Mouse (Mus musculus) kidney, postnatal 0 days (tissue): ENCODE results near the gene Tmem100. TPM values are rescaled to one million over a fixed set of nuclear protein-coding genes. Genes with fewer than 3 reads are reported as not detected.

ENCODE experiments used
- ATAC-seq: fragments of 200-750 bp; cut with Nextera tagmentation; replicated peaks from 2 replicates; pipeline ENCODE4 v1.8.0; 2017; ENCODE audit warnings: low read depth, moderate number of reproducible peaks, moderate TSS enrichment, moderate library complexity; ENCODE audit not compliant: low FRiP score
- DNase-seq: peaks from one replicate; pipeline ENCODE4 v3.0.0-alpha.2; 2016; ENCODE audit warnings: low spot score
- H3K27ac ChIP-seq: fragments of 300-500 bp; sonication (generic); 2 replicates; pipeline ENCODE4 v1.5.1; 2014; ENCODE audit warnings: mild to moderate bottlenecking
- H3K27me3 ChIP-seq: fragments of 300-500 bp; sonication (generic); 2 replicates; pipeline ENCODE4 v1.6.1; 2014; ENCODE audit warnings: low read length, mixed read lengths; ENCODE audit not compliant: insufficient read depth
- H3K36me3 ChIP-seq: fragments of 300-500 bp; sonication (generic); 2 replicates; pipeline ENCODE4 v1.6.1; 2014; ENCODE audit warnings: low read length, mixed read lengths; ENCODE audit not compliant: insufficient read depth
- H3K4me1 ChIP-seq: fragments of 300-500 bp; sonication (generic); replicated peaks from 2 replicates; pipeline ENCODE4 v1.6.1; 2014; ENCODE audit warnings: antibody characterized with exemption, low read length, mixed read lengths; ENCODE audit not compliant: insufficient read depth
- H3K4me2 ChIP-seq: fragments of 300-500 bp; sonication (generic); 2 replicates; pipeline ENCODE4 v1.6.1; 2014; ENCODE audit warnings: mild to moderate bottlenecking, low read length, moderate library complexity, mixed read lengths
- H3K4me3 ChIP-seq: fragments of 300-500 bp; sonication (generic); replicated peaks from 2 replicates; pipeline ENCODE4 v1.5.1; 2014; ENCODE audit warnings: low read depth, low read length
- H3K9ac ChIP-seq: fragments of 300-500 bp; sonication (generic); 2 replicates; pipeline ENCODE4 v1.6.1; 2014; ENCODE audit warnings: low read depth, low read length
- H3K9me3 ChIP-seq: fragments of 300-500 bp; sonication (generic); replicated peaks from 2 replicates; pipeline ENCODE4 v1.6.1; 2016; ENCODE audit warnings: low read length, inconsistent platforms, mixed read lengths
- CTCF ChIP-seq: IDR thresholded peaks from 2 replicates; pipeline ENCODE4 v1.5.1; 2016; ENCODE audit warnings: antibody characterized with exemption, low read depth, mild to moderate bottlenecking, moderate library complexity
- WGBS: fragments of 180-500 bp; shearing (Covaris S2); extraction: QIAGEN DNeasy Blood & Tissue Kit; methylation state at CpG from one replicate; pipeline ENCODE4 v1.1.7; 2014; 5-methylcytosine and 5-hydroxymethylcytosine counted together
- polyA plus RNA-seq: library from polyadenylated mRNA; unstranded; fragments of >200 nt; fragmentation: Nextera tagmentation; extraction: Ambion mirVana; gene quantifications from 2 replicates; pipeline ENCODE4 v1.2.1, GENCODE M21; 2015

Gene Tmem100
- polyA plus RNA-seq, 1 experiment from 2014 or later, result 37.3 TPM

DNA sequence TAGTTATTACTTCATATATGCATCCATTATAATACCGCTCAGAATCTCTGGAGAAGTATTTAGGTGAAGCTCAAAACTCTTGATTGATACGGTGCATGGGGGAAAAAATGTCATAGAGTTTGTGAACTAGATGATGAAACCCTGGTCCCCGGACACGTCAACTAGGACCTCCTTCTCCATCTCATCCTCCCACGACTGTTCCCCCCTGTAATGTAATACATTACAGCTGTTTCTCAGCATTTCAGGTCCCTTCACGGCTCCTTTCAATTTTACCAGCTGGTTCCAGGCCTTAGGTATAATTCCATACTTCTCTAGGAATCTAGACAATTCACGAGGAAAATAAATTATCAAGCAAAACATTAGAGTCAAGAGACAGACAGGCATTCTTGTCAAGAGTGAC, 22.6 kb downstream of the Tmem100 start:
- H3K9ac ChIP-seq, result no peak overlapping the region
- no peak overlapping the region for H3K27ac ChIP-seq
- no peak for TF ChIP-seq CTCF
- no peaks in the 10 kb centered on the region for H3K9me3 ChIP-seq
- H3K4me3 ChIP-seq, result no peak overlapping the region
- no peaks in the 10 kb centered on the region for H3K27me3 ChIP-seq
- DNase-seq (no peak), ATAC-seq (no peak)
- no peaks in the 10 kb centered on the region for H3K36me3 ChIP-seq
- H3K4me2 ChIP-seq, result no peak overlapping the region
- no peaks in the 10 kb centered on the region for H3K4me1 ChIP-seq
- WGBS, result 47% methylated on average over 7 of the region's 7 CpGs

DNA sequence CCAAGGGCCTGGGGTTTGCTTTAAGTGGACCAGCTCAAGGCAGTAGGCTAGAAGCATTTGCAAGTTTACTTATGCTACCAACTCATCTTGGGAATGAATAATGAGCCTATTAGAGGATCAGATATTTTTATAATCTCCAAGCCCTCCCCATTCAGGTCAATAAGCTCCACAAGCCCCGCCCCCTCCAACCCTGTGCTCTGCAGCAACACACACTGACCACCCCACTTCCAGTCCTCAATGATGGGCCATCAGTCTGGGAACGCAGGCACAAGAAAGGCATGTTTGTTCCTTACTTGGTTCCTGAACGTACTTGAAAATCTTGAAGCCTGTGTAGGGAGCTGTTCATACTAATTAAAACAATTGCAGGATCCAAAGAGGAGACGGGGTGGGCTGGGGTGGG, 23.7 kb downstream of the Tmem100 start:
- ATAC-seq (no peak), DNase-seq (no peak)
- Histone ChIP-seq H3K9me3 (no peaks in the 10 kb centered on the region), H3K27me3 (no peaks in the 10 kb centered on the region), H3K4me2 (no peak overlapping the region), H3K4me3 (no peak overlapping the region), H3K27ac (no peak overlapping the region), H3K9ac (no peak overlapping the region), H3K4me1 (no peaks in the 10 kb centered on the region), H3K36me3 (no peaks in the 10 kb centered on the region)
- 66% methylated on average over 4 of the region's 4 CpGs for WGBS
- TF ChIP-seq CTCF, result no peak

DNA sequence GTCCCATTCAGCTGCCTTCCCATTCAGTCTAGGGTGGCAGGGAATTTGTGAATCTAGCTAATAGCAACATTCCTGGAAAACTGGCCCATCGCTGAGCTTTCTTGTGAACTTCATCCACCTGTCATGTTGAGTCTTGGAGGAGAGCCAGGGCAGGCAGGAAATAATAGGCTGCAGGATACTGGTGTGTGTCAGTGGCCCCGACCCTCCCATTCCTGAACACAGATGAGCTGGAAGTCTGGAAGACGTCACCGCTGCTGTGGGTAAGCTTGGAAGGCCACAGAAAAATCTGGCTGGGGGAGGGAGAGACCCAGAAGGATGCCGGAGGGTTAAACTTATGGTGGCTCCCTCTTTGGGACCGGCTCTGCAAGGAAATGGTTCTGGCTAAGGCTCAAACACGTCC, 24.3 kb downstream of the Tmem100 start:
- H3K27ac ChIP-seq, result no peak overlapping the region
- H3K9ac ChIP-seq, result no peak overlapping the region
- 38% methylated on average over 7 of the region's 7 CpGs for WGBS
- no peaks in the 10 kb centered on the region for H3K4me1 ChIP-seq
- TF ChIP-seq CTCF, result no peak
- no peaks in the 10 kb centered on the region for H3K27me3 ChIP-seq
- no peaks in the 10 kb centered on the region for H3K36me3 ChIP-seq
- ATAC-seq, result no peak
- no peaks in the 10 kb centered on the region for H3K9me3 ChIP-seq
- no peak overlapping the region for H3K4me2 ChIP-seq
- peak; percentile 49 for DNase-seq
- H3K4me3 ChIP-seq, result no peak overlapping the region

DNA sequence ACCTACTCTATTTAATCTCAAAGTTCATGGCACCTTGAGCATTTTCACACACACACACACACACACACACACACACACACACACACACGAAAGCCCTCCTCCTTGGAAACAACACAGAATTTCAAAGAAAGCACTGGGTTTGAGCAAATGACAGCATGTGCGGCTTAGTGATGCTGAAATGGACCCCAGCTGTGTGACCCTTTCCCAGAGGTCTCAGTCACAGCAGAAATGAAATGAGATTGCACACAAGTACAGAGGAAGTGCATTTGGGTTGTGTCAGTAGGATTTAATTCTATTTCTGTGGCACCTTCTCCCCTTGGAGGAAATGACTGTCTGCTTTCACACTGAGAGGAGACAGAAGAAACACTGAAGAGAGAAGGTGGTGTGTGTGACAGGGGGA, 26.9 kb downstream of the Tmem100 start:
- no peaks in the 10 kb centered on the region for H3K9me3 ChIP-seq
- H3K27ac ChIP-seq, result no peak overlapping the region
- no peak for ATAC-seq
- H3K4me1 ChIP-seq, result no peaks in the 10 kb centered on the region
- no peaks in the 10 kb centered on the region for H3K36me3 ChIP-seq
- H3K9ac ChIP-seq, result no peak overlapping the region
- peak; percentile 38 for DNase-seq
- H3K4me3 ChIP-seq, result no peak overlapping the region
- H3K27me3 ChIP-seq, result no peaks in the 10 kb centered on the region
- H3K4me2 ChIP-seq, result no peak overlapping the region
- WGBS, result 44% methylated on average over 2 of the region's 2 CpGs
- TF ChIP-seq CTCF, result no peak

DNA sequence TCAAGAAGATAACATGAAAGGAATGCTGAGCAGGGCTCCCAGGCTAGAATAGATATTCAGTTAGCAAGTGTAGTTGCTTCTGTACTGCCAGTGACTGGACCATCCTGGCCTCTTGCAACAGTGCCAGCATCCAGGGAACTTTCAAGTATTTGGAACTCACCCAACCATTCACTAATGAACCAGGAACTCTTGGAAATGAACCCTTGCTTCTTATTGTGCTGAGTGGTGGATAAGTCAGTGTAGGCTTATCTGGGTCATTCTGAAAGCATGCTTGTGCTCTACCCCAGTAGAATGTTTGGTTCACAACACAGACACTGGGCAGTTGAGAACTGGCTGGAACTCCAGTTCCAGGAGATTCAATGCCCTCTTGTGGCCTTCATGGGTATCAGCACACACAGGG, 29.1 kb downstream of the Tmem100 start:
- DNase-seq, result no peak

DNA sequence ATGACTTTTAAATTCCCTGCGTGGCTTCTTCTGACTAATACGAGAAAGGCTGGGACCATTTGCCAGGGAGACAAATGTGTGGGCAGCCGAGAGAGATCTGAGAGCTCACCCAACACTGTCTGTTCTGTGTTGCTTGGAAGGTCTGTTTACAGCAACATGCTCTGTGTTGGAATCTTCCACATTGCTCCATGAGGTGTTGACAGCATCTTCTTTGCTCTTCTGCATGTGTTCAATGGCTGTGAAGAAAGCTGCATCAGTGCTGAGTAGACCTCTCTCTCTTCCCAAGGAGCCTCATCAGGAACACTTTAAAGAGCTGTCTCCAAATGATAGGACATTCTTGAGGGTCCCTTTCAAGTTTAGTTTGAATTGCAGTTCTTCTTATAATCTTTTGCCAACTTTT, 32.5 kb downstream of the Tmem100 start:
- ATAC-seq (no peak), DNase-seq (no peak)
- no peak overlapping the region for H3K4me2 ChIP-seq
- no peak overlapping the region for H3K9ac ChIP-seq
- H3K4me1 ChIP-seq, result no peaks in the 10 kb centered on the region
- TF ChIP-seq CTCF, result no peak
- no peaks in the 10 kb centered on the region for H3K36me3 ChIP-seq
- no peak overlapping the region for H3K4me3 ChIP-seq
- H3K27ac ChIP-seq, result no peak overlapping the region
- H3K27me3 ChIP-seq, result no peaks in the 10 kb centered on the region
- no peaks in the 10 kb centered on the region for H3K9me3 ChIP-seq
- 51% methylated on average over 3 of the region's 3 CpGs for WGBS

More for the DNA sequence above, 29.1 kb downstream of the Tmem100 start:
- Histone ChIP-seq H3K4me3 (no peak overlapping the region), H3K36me3 (no peaks in the 10 kb centered on the region), H3K4me1 (no peaks in the 10 kb centered on the region), H3K4me2 (no peak overlapping the region), H3K27ac (no peak overlapping the region), H3K9me3 (no peaks in the 10 kb centered on the region), H3K9ac (no peak overlapping the region), H3K27me3 (no peaks in the 10 kb centered on the region)
- ATAC-seq, result no peak
- TF ChIP-seq CTCF, result no peak
